Mouse (Mus musculus): ENCODE results near the gene Adcy4.
"Not testable (repeated sequence)": the region's sequence is repeated elsewhere in the genome, so short reads cannot be mapped to it uniquely, and the experiment has no call there.

- peak; percentile 53 for TF ChIP-seq CTCF (IDR thresholded peaks at IDR 0.05; ENCODE audit: borderline replicate concordance, insufficient read depth, low read depth, low read length)
- TF ChIP-seq POLR2A (IDR thresholded peaks at IDR 0.05; ENCODE audit: borderline replicate concordance, insufficient read depth, low read length): not testable (repeated sequence)
These were observed 23.7 kb downstream of the Adcy4 start for GRCm38 (mm10) chr14:55760156-55760555.

Data from cerebellum, adult 2 months (tissue).